Mouse (Mus musculus): Measurements from ENCODE around the gene Cacna1a. TPM values are rescaled to one million over a fixed set of nuclear protein-coding genes. Genes with fewer than 3 reads are reported as not detected.

Gene Cacna1a
- polyA plus RNA-seq, 1 experiment, result 74.9 TPM

- TF ChIP-seq GATA1 (IDR thresholded peaks at IDR 0.05; ENCODE audit: low read length), result no peak
Observed at GRCm38 (mm10) chr8:84659936-84660818, 271.9 kb downstream of the Cacna1a start.

- TF ChIP-seq GATA1 (IDR thresholded peaks at IDR 0.05; ENCODE audit: low read length), result no peak
Observed at GRCm38 (mm10) chr8:84660819-84661457, 272.7 kb downstream of the Cacna1a start.

GRCm38 (mm10) chr8:84661458-84661871 lies 273.2 kb downstream of the Cacna1a start:
- TF ChIP-seq GATA1 (IDR thresholded peaks at IDR 0.05; ENCODE audit: low read length), result no peak

GRCm38 (mm10) chr8:84661961-84662571 lies 273.8 kb downstream of the Cacna1a start:
- TF ChIP-seq GATA1 (IDR thresholded peaks at IDR 0.05; ENCODE audit: low read length), result no peak

GRCm38 (mm10) chr8:84662581-84663065 lies 274.4 kb downstream of the Cacna1a start, which contains the start of gene Ier2:
Gene Ier2 (minus strand): TSS chr8:84662852.
- TF ChIP-seq GATA1 (IDR thresholded peaks at IDR 0.05; ENCODE audit: low read length), result no peak

GRCm38 (mm10) chr8:84663483-84664327 lies 275.5 kb downstream of the Cacna1a start:
- no peak for TF ChIP-seq GATA1 (IDR thresholded peaks at IDR 0.05; ENCODE audit: low read length)

- TF ChIP-seq GATA1 (IDR thresholded peaks at IDR 0.05; ENCODE audit: low read length), result no peak
Observed at GRCm38 (mm10) chr8:84664566-84665384, 276.5 kb downstream of the Cacna1a start.

GRCm38 (mm10) chr8:84665385-84665893 lies 277.2 kb downstream of the Cacna1a start:
- TF ChIP-seq GATA1 (IDR thresholded peaks at IDR 0.05; ENCODE audit: low read length), result no peak

- TF ChIP-seq GATA1 (IDR thresholded peaks at IDR 0.05; ENCODE audit: low read length), result no peak
Observed at GRCm38 (mm10) chr8:84668081-84668480, 279.8 kb downstream of the Cacna1a start.

GRCm38 (mm10) chr8:84668731-84669485 lies 280.7 kb downstream of the Cacna1a start:
- TF ChIP-seq GATA1 (IDR thresholded peaks at IDR 0.05; ENCODE audit: low read length), result no peak

- TF ChIP-seq GATA1 (IDR thresholded peaks at IDR 0.05; ENCODE audit: low read length), result no peak
Observed at GRCm38 (mm10) chr8:84677305-84677704, 289.1 kb downstream of the Cacna1a start.

- no peak for TF ChIP-seq GATA1 (IDR thresholded peaks at IDR 0.05; ENCODE audit: low read length)
Observed at GRCm38 (mm10) chr8:84681476-84681875, 293.2 kb downstream of the Cacna1a start.

- TF ChIP-seq GATA1 (IDR thresholded peaks at IDR 0.05; ENCODE audit: low read length), result no peak
Observed at GRCm38 (mm10) chr8:84682257-84682656, 294.0 kb downstream of the Cacna1a start.
